Mouse (Mus musculus) liver, embryonic 14.5 days (tissue): ENCODE results near the gene Lbhd1.

Experiments used
- CTCF ChIP-seq: IDR thresholded peaks from 2 replicates; pipeline ENCODE4 v1.5.1; 2016; ENCODE audit warnings: antibody characterized with exemption, low read depth, control low read depth
- EP300 ChIP-seq: IDR thresholded peaks from 2 replicates; pipeline ENCODE4 v1.6.1; 2016; ENCODE audit warnings: antibody characterized with exemption, low read depth

- TF ChIP-seq CTCF (no peak), EP300 (no peak)
Observed at GRCm38 (mm10) chr19:8838041-8838730, 45.3 kb upstream of the Lbhd1 start.
